Mouse (Mus musculus): ENCODE results near the gene Anapc11. TPM values are rescaled to one million over a fixed set of nuclear protein-coding genes. Genes with fewer than 3 reads are reported as not detected.

Anapc11 gene
- total and polyA plus RNA-seq, 3 experiments: 57.0 to 145 (median 108) TPM

GRCm38 (mm10) chr11:120565114-120565513 lies 33.1 kb upstream of the Anapc11 start:
- H3K27ac ChIP-seq (ENCODE audit: insufficient read depth, low read depth): no peak overlapping the region
- DNase-seq (ENCODE audit: extremely low read depth): no peak
- in situ Hi-C loops (cut with MboI; ENCODE audit: low pct_ligation_motif_present, low pct_unique_long_range_greater_than_20kb, low sequenced_read_pairs) (loop anchor here (5.0 kb wide), 1 partner anchor 43 kb away; no protein-coding TSS in a partner anchor), dilution Hi-C loops (cut with MboI; ENCODE audit: extremely low pct_ligation_motif_present, extremely low pct_unique_long_range_greater_than_20kb, low sequenced_read_pairs) (no loop called here)
- no peaks in the 10 kb centered on the region for H3K9me3 ChIP-seq (replicated peaks; ENCODE audit: low read length)
- peaks cover 84 to 91% of the 10 kb centered on the region in 2 experiments for H3K36me3 ChIP-seq (replicated peaks in 1 of 2; ENCODE audit: control insufficient read depth in 1 of 2, insufficient read depth in 1 of 2, low read length in 1 of 2)
- H3K9ac ChIP-seq (ENCODE audit: insufficient read depth, low read depth): no peak overlapping the region
- H3K4me3 ChIP-seq (replicated peaks in 1 of 3; ENCODE audit: low read depth in 2 of 3, low read length in 2 of 3, poor library complexity in 1 of 3): no peak overlapping the region
- H3K4me2 ChIP-seq (ENCODE audit: insufficient read depth, low read depth, poor library complexity, severe bottlenecking): no peak overlapping the region
- peak; percentile 96 for TF ChIP-seq MAFK (IDR thresholded peaks at IDR 0.05; ENCODE audit: insufficient replicate concordance, low read length)
- peak; percentile 18 for TF ChIP-seq SMC3 (IDR thresholded peaks at IDR 0.05; ENCODE audit: low read depth, low read length)
- no peak for TF ChIP-seq ZNF384 (IDR thresholded peaks at IDR 0.05; ENCODE audit: low read depth, low read length)
- no peak for TF ChIP-seq MXI1 (IDR thresholded peaks at IDR 0.05; ENCODE audit: low read depth, low read length)
- peak in 1 of 2 experiments; percentile 42; a peak in 2 of 4 replicates for TF ChIP-seq CTCF (conservative IDR thresholded peaks at IDR 0.05 in 1 of 2, IDR thresholded peaks at IDR 0.05 in 1 of 2; ENCODE audit: low read depth in 2 of 2, low read length in 2 of 2)
- peaks cover 0 to 11% of the 10 kb centered on the region in 2 experiments; a peak in 1 of 4 replicates for H3K4me1 ChIP-seq (ENCODE audit: control insufficient read depth in 1 of 2, insufficient read depth in 2 of 2)
- H3K79me2 ChIP-seq (replicated peaks; ENCODE audit: control insufficient read depth, extremely low read depth, insufficient read depth, poor library complexity, severe bottlenecking): peaks cover 19% of the 10 kb centered on the region
- H3K27me3 ChIP-seq (replicated peaks): no peaks in the 10 kb centered on the region

GRCm38 (mm10) chr11:120568324-120568723 lies 29.9 kb upstream of the Anapc11 start:
- Histone ChIP-seq H3K79me2 (replicated peaks; ENCODE audit: control insufficient read depth, extremely low read depth, insufficient read depth, poor library complexity, severe bottlenecking) (peaks cover 44% of the 10 kb centered on the region), H3K27me3 (replicated peaks) (no peaks in the 10 kb centered on the region)
- dilution Hi-C loops (cut with MboI; ENCODE audit: extremely low pct_ligation_motif_present, extremely low pct_unique_long_range_greater_than_20kb, low sequenced_read_pairs): no loop called here

GRCm38 (mm10) chr11:120571122-120571521 lies 27.1 kb upstream of the Anapc11 start:
- H3K4me3 ChIP-seq (replicated peaks in 1 of 3; ENCODE audit: low read depth in 2 of 3, low read length in 2 of 3, poor library complexity in 1 of 3): peak overlapping the region; percentile 81 to 93 (median 91)
- H3K4me1 ChIP-seq (ENCODE audit: control insufficient read depth in 1 of 2, insufficient read depth in 2 of 2): peaks cover 4 to 40% of the 10 kb centered on the region in 2 experiments
- peak; percentile 33 for DNase-seq (ENCODE audit: extremely low read depth)
- peak overlapping the region; percentile 78; the same call in 1 of the 2 replicates for H3K9ac ChIP-seq (ENCODE audit: insufficient read depth, low read depth)
- H3K36me3 ChIP-seq (replicated peaks in 1 of 2; ENCODE audit: control insufficient read depth in 1 of 2, insufficient read depth in 1 of 2, low read length in 1 of 2): peaks cover 40 to 48% of the 10 kb centered on the region in 2 experiments
- peak overlapping the region; percentile 79 for H3K4me2 ChIP-seq (ENCODE audit: insufficient read depth, low read depth, poor library complexity, severe bottlenecking)
- H3K79me2 ChIP-seq (replicated peaks; ENCODE audit: control insufficient read depth, extremely low read depth, insufficient read depth, poor library complexity, severe bottlenecking): peaks cover 48% of the 10 kb centered on the region
- TF ChIP-seq ZNF384 (IDR thresholded peaks at IDR 0.05; ENCODE audit: low read depth, low read length): no peak
- TF ChIP-seq MAZ (IDR thresholded peaks at IDR 0.05; ENCODE audit: low read depth, low read length): no peak
- no peak for TF ChIP-seq SIN3A (IDR thresholded peaks at IDR 0.05; ENCODE audit: low read length)
- TF ChIP-seq RAD21 (IDR thresholded peaks at IDR 0.05; ENCODE audit: low read depth, low read length): no peak
- TF ChIP-seq MXI1 (IDR thresholded peaks at IDR 0.05; ENCODE audit: low read depth, low read length): no peak
- dilution Hi-C loops (cut with MboI; ENCODE audit: extremely low pct_ligation_motif_present, extremely low pct_unique_long_range_greater_than_20kb, low sequenced_read_pairs): no loop called here
- H3K27ac ChIP-seq (ENCODE audit: insufficient read depth, low read depth): no peak overlapping the region
- H3K9me3 ChIP-seq (replicated peaks; ENCODE audit: low read length): no peaks in the 10 kb centered on the region
- H3K27me3 ChIP-seq (replicated peaks): no peaks in the 10 kb centered on the region
- in situ Hi-C loops (cut with MboI; ENCODE audit: low pct_ligation_motif_present, low pct_unique_long_range_greater_than_20kb, low sequenced_read_pairs): no loop called here

More at GRCm38 (mm10) chr11:120568324-120568723, 29.9 kb upstream of the Anapc11 start:
- Histone ChIP-seq H3K4me3 (replicated peaks in 1 of 3; ENCODE audit: low read depth in 2 of 3, low read length in 2 of 3, poor library complexity in 1 of 3) (no peak overlapping the region), H3K4me2 (ENCODE audit: insufficient read depth, low read depth, poor library complexity, severe bottlenecking) (no peak overlapping the region), H3K9me3 (replicated peaks; ENCODE audit: low read length) (no peaks in the 10 kb centered on the region), H3K9ac (ENCODE audit: insufficient read depth, low read depth) (no peak overlapping the region), H3K27ac (ENCODE audit: insufficient read depth, low read depth) (no peak overlapping the region), H3K36me3 (replicated peaks in 1 of 2; ENCODE audit: control insufficient read depth in 1 of 2, insufficient read depth in 1 of 2, low read length in 1 of 2) (peaks cover 62 to 72% of the 10 kb centered on the region in 2 experiments), H3K4me1 (ENCODE audit: control insufficient read depth in 1 of 2, insufficient read depth in 2 of 2) (peaks cover 4 to 27% of the 10 kb centered on the region in 2 experiments)
- TF ChIP-seq PAX5 (IDR thresholded peaks at IDR 0.05; ENCODE audit: low read length) (no peak), MAFK (IDR thresholded peaks at IDR 0.05; ENCODE audit: insufficient replicate concordance, low read length) (peak; percentile 73)
- DNase-seq (ENCODE audit: extremely low read depth): no peak
- in situ Hi-C loops (cut with MboI; ENCODE audit: low pct_ligation_motif_present, low pct_unique_long_range_greater_than_20kb, low sequenced_read_pairs): loop anchor here (5.0 kb wide), 1 partner anchor 46 kb away; no protein-coding TSS in a partner anchor

All from CH12.LX (cell line).